Mouse (Mus musculus): ENCODE results near the gene Lao1. TPM values are rescaled to one million over a fixed set of nuclear protein-coding genes. Genes with fewer than 3 reads are reported as not detected.

Gene Lao1
- polyA plus RNA-seq, 1 experiment from 2014 or later = not detected

DNA sequence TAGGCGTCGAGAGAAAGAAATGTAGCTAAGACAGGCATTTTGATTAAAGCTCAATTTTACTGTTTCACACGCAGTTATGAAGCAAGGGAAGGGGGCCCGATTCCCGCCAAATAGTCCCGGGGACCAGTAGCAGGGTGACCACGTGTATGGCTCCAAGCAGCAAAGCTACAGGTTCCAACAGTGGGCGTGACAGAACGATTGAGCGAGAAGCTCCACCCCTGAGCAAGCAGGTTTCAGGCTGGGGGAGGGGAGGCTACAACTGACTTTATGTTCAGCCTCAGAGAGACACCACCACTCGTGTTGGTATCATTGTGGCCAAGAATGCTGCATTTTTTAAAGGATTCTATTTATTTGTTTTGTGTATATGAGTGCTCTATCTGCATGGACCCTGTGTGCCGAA lies 28.0 kb downstream of the Lao1 start:
- no peak overlapping the region for H3K9ac ChIP-seq (ENCODE audit: low read depth, low read length)
- no peaks in the 10 kb centered on the region for H3K27me3 ChIP-seq (ENCODE audit: control insufficient read depth, insufficient read depth, low read length)
- ATAC-seq (ENCODE audit: low FRiP score) (no peak), DNase-seq (ENCODE audit: low spot score) (no peak)
- no peaks in the 10 kb centered on the region for H3K9me3 ChIP-seq (ENCODE audit: control insufficient read depth, low read length)
- H3K36me3 ChIP-seq (ENCODE audit: control insufficient read depth, insufficient read depth, low read length) = no peaks in the 10 kb centered on the region
- H3K27ac ChIP-seq (ENCODE audit: low read depth, low read length) = no peak overlapping the region
- no peak overlapping the region for H3K4me2 ChIP-seq (replicated peaks; ENCODE audit: low read depth, low read length)
- no peak overlapping the region for H3K4me3 ChIP-seq (ENCODE audit: low read depth, low read length)
- 29% methylated on average over 12 of the region's 12 CpGs for WGBS
- no peaks in the 10 kb centered on the region for H3K4me1 ChIP-seq (replicated peaks; ENCODE audit: control insufficient read depth, insufficient read depth, low read length)

DNA sequence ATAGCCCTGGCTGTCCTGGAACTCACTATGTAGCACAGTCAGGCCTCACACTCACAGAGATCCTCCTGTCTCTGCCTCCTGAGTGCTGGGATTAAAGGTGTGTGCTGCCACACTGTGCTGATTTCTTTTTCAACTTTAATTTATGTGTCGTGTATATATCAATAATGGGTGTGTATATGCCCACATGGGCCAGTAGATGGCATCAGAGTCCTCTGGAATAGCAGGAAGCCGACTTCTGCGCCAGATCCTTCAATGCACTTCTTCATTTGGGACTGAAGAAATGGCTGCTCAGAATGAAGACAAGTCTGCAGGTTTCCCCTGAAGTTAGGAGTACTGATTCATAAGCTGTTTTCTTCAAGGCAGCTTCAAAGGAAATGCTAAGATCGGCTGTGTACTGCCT lies 30.4 kb downstream of the Lao1 start:
- H3K4me1 ChIP-seq (replicated peaks; ENCODE audit: control insufficient read depth, insufficient read depth, low read length) = no peaks in the 10 kb centered on the region
- DNase-seq (ENCODE audit: low spot score) (peak; percentile 33), ATAC-seq (ENCODE audit: low FRiP score) (no peak)
- no peaks in the 10 kb centered on the region for H3K9me3 ChIP-seq (ENCODE audit: control insufficient read depth, low read length)
- 39% methylated on average over 4 of the region's 4 CpGs for WGBS
- H3K4me2 ChIP-seq (replicated peaks; ENCODE audit: low read depth, low read length) = no peak overlapping the region
- no peak overlapping the region for H3K4me3 ChIP-seq (ENCODE audit: low read depth, low read length)
- no peak overlapping the region for H3K27ac ChIP-seq (ENCODE audit: low read depth, low read length)
- H3K27me3 ChIP-seq (ENCODE audit: control insufficient read depth, insufficient read depth, low read length) = no peaks in the 10 kb centered on the region
- H3K36me3 ChIP-seq (ENCODE audit: control insufficient read depth, insufficient read depth, low read length) = no peaks in the 10 kb centered on the region
- no peak overlapping the region for H3K9ac ChIP-seq (ENCODE audit: low read depth, low read length)

DNA sequence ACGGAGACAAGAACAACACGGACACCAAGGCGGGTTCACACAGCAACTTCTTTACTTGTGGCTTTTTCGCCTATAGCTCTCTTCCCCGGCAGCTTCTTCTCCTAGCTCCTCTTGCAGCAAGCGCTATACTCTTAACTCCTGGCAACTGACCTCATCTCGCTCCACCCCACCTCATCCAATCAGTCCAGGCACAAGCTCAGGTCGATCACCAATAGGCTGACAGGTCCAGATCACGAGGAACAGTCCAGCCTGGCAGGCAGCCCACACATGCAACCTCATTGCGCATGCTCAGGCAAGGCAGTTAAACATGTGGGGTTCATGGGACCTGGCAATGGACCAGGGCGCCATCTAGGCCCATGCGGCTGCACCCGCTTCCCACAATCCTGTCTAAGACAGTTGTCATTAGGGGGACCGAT lies 35.8 kb downstream of the Lao1 start:
- no peak overlapping the region for H3K27ac ChIP-seq (ENCODE audit: low read depth, low read length)
- 89% methylated on average over 14 of the region's 14 CpGs for WGBS
- no peaks in the 10 kb centered on the region for H3K4me1 ChIP-seq (replicated peaks; ENCODE audit: control insufficient read depth, insufficient read depth, low read length)
- no peaks in the 10 kb centered on the region for H3K27me3 ChIP-seq (ENCODE audit: control insufficient read depth, insufficient read depth, low read length)
- no peak for DNase-seq (ENCODE audit: low spot score)
- ATAC-seq (ENCODE audit: low FRiP score) = no peak
- no peak overlapping the region for H3K4me2 ChIP-seq (replicated peaks; ENCODE audit: low read depth, low read length)
- H3K9ac ChIP-seq (ENCODE audit: low read depth, low read length) = no peak overlapping the region
- no peaks in the 10 kb centered on the region for H3K9me3 ChIP-seq (ENCODE audit: control insufficient read depth, low read length)
- no peaks in the 10 kb centered on the region for H3K36me3 ChIP-seq (ENCODE audit: control insufficient read depth, insufficient read depth, low read length)
- H3K4me3 ChIP-seq (ENCODE audit: low read depth, low read length) = no peak overlapping the region

DNA sequence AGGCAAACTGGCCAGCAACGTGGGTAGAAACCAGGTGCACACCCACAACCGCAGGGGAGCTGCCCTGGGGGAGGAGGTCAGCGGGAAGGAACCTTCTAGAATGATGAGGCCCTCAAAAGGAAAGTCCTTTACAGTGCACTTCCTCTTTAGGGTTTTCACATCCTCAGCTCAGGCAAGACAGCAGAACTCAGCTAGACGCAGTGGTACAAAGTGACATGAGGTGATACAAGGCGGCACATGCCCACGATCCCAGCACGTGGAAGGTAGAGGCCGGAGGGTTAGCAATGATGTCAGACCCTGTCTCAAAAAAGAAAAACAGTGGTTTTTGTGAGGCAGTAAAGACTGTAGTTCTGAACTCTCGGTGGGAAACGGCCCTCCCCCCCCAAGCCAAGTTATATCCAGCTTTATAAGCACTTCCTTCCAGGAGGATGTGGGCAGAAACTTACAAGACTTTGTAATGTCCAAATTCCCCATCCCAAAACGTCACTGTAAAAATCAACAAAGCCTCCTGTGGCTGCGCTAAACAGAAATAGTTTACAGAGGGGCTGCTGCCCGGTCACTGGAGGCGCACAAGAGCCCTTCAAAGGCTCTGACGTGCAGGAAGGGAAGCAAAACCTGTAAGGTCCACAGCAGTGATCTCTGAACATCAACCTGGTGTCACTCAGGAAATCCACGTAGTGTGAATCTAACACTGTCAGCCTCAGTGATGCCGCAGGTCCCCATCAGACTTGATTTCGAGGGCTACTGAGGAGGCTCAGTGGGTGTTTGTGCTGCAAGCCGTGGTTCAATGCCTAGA lies 38.5 kb downstream of the Lao1 start:
- no peaks in the 10 kb centered on the region for H3K4me1 ChIP-seq (replicated peaks; ENCODE audit: control insufficient read depth, insufficient read depth, low read length)
- H3K27me3 ChIP-seq (ENCODE audit: control insufficient read depth, insufficient read depth, low read length) = no peaks in the 10 kb centered on the region
- no peaks in the 10 kb centered on the region for H3K9me3 ChIP-seq (ENCODE audit: control insufficient read depth, low read length)
- H3K4me2 ChIP-seq (replicated peaks; ENCODE audit: low read depth, low read length) = no peak overlapping the region
- ATAC-seq (ENCODE audit: low FRiP score) = no peak
- no peak for DNase-seq (ENCODE audit: low spot score)
- H3K27ac ChIP-seq (ENCODE audit: low read depth, low read length) = no peak overlapping the region
- no peak overlapping the region for H3K9ac ChIP-seq (ENCODE audit: low read depth, low read length)
- H3K36me3 ChIP-seq (ENCODE audit: control insufficient read depth, insufficient read depth, low read length) = no peaks in the 10 kb centered on the region
- H3K4me3 ChIP-seq (ENCODE audit: low read depth, low read length) = no peak overlapping the region
- WGBS = 72% methylated on average over 19 of the region's 19 CpGs

DNA sequence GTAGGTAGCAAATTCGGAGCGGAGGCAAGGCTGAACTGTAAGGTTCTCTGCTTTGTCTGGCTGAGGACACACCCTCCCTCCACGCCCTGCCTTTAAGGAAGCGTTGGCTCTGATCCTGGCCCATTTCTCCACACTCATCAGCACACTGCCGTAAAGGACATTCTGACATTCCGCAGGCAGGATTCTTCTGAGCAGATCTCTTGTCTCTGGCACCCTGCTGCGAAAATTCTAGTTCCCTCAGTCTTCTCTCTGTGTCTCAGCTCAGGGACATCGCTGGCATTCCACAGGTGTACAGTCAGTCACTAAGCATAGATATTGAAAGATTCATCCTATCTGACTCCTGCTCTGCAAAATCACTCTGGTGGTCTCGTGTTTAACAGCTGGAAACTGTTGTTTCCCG lies 40.3 kb downstream of the Lao1 start:
- Histone ChIP-seq H3K9me3 (ENCODE audit: control insufficient read depth, low read length) (no peaks in the 10 kb centered on the region), H3K4me2 (replicated peaks; ENCODE audit: low read depth, low read length) (no peak overlapping the region), H3K36me3 (ENCODE audit: control insufficient read depth, insufficient read depth, low read length) (no peaks in the 10 kb centered on the region), H3K27ac (ENCODE audit: low read depth, low read length) (no peak overlapping the region), H3K4me3 (ENCODE audit: low read depth, low read length) (no peak overlapping the region), H3K27me3 (ENCODE audit: control insufficient read depth, insufficient read depth, low read length) (no peaks in the 10 kb centered on the region), H3K9ac (ENCODE audit: low read depth, low read length) (no peak overlapping the region), H3K4me1 (replicated peaks; ENCODE audit: control insufficient read depth, insufficient read depth, low read length) (no peaks in the 10 kb centered on the region)
- whole genome bisulfite sequencing = 69% methylated on average over 10 of the region's 10 CpGs
- DNase-seq (ENCODE audit: low spot score) (no peak), ATAC-seq (ENCODE audit: low FRiP score) (no peak)

DNA sequence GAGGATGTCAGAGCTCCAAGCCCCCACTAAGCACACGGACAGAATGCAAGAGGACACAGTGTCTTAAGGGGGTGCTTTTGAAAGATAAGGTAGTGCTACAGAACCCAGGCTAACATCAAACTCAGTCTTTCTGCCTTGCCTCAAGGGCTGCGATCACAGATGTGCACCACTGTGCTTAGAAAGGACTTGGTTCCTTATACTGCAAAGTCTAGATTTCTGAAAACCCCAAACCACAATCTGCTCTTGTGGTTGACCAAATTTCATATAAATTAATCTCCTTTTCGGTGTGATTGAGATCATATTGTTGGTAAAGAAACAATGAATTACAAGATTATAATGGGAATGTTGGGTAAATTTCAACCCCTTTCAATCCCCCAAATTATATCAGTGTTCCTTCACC lies 41.1 kb downstream of the Lao1 start:
- H3K36me3 ChIP-seq (ENCODE audit: control insufficient read depth, insufficient read depth, low read length) = no peaks in the 10 kb centered on the region
- no peak overlapping the region for H3K9ac ChIP-seq (ENCODE audit: low read depth, low read length)
- H3K9me3 ChIP-seq (ENCODE audit: control insufficient read depth, low read length) = no peaks in the 10 kb centered on the region
- ATAC-seq (ENCODE audit: low FRiP score) (no peak), DNase-seq (ENCODE audit: low spot score) (no peak)
- WGBS = 82% methylated on average over 3 of the region's 3 CpGs
- no peak overlapping the region for H3K4me2 ChIP-seq (replicated peaks; ENCODE audit: low read depth, low read length)
- H3K4me3 ChIP-seq (ENCODE audit: low read depth, low read length) = no peak overlapping the region
- no peak overlapping the region for H3K27ac ChIP-seq (ENCODE audit: low read depth, low read length)
- H3K4me1 ChIP-seq (replicated peaks; ENCODE audit: control insufficient read depth, insufficient read depth, low read length) = no peaks in the 10 kb centered on the region
- no peaks in the 10 kb centered on the region for H3K27me3 ChIP-seq (ENCODE audit: control insufficient read depth, insufficient read depth, low read length)

DNA sequence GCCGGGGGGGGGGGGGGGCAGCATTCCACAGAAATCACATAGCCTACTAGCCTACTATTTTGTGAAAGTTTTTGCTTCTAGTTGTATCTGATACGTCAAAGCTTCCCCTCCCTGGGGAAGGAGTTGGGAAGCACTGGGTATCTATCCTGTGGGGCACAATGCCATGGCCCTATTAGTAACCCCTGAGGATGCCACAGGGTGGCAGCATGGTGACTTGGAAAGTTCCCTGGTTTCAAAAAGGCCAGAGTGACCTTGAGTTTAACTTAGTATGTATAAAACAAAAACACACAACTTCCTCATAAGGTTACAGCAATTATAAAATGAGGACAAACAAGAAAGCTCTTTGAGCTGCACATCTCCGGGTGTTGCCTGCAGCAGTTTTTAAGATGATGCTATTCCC lies 42.8 kb downstream of the Lao1 start:
- no peaks in the 10 kb centered on the region for H3K27me3 ChIP-seq (ENCODE audit: control insufficient read depth, insufficient read depth, low read length)
- H3K4me3 ChIP-seq (ENCODE audit: low read depth, low read length) = no peak overlapping the region
- H3K36me3 ChIP-seq (ENCODE audit: control insufficient read depth, insufficient read depth, low read length) = no peaks in the 10 kb centered on the region
- WGBS = 70% methylated on average over 3 of the region's 3 CpGs
- H3K27ac ChIP-seq (ENCODE audit: low read depth, low read length) = no peak overlapping the region
- ATAC-seq (ENCODE audit: low FRiP score) = no peak
- no peaks in the 10 kb centered on the region for H3K4me1 ChIP-seq (replicated peaks; ENCODE audit: control insufficient read depth, insufficient read depth, low read length)
- no peaks in the 10 kb centered on the region for H3K9me3 ChIP-seq (ENCODE audit: control insufficient read depth, low read length)
- no peak overlapping the region for H3K4me2 ChIP-seq (replicated peaks; ENCODE audit: low read depth, low read length)
- H3K9ac ChIP-seq (ENCODE audit: low read depth, low read length) = no peak overlapping the region
- DNase-seq (ENCODE audit: low spot score) = peak; percentile 34

DNA sequence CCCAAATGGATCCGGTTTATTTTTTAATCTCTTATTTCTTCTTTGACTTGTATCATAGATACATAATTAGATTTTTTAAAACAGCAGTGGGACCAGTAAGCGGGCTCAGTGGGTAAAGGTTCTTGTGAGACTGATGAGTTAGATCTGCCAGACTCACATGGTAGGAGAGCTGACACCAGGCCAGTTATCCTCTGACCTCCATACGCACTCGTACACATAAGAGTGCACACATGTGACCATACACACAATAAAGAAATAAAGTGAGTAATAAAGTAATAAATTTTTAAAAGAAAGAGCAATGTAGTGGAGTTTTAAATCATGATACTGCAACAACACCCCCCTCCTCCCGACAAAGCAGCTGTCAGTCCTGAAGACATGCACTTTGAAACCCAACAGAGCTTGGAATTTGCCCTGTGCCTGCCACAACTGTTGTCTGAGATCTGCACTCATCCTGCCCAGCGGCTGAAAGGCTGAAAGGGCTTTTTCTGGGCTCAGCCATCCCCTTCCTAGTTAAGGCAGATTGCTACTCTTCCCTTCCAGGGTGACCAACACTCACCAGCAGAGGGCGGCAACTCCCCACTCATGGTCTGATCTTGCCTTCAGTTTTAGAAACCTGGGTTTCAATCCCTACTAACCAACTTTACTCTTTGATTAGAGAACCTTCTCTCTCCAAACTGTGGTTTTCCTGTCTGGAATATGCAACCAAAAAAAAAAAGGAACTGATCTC lies 43.4 kb downstream of the Lao1 start:
- DNase-seq (ENCODE audit: low spot score) (peak; percentile 93), ATAC-seq (ENCODE audit: low FRiP score) (no peak)
- no peaks in the 10 kb centered on the region for H3K9me3 ChIP-seq (ENCODE audit: control insufficient read depth, low read length)
- H3K36me3 ChIP-seq (ENCODE audit: control insufficient read depth, insufficient read depth, low read length) = no peaks in the 10 kb centered on the region
- H3K27me3 ChIP-seq (ENCODE audit: control insufficient read depth, insufficient read depth, low read length) = no peaks in the 10 kb centered on the region
- H3K4me3 ChIP-seq (ENCODE audit: low read depth, low read length) = no peak overlapping the region
- no peak overlapping the region for H3K4me2 ChIP-seq (replicated peaks; ENCODE audit: low read depth, low read length)
- WGBS = 50% methylated on average over 7 of the region's 7 CpGs
- H3K4me1 ChIP-seq (replicated peaks; ENCODE audit: control insufficient read depth, insufficient read depth, low read length) = no peaks in the 10 kb centered on the region
- no peak overlapping the region for H3K9ac ChIP-seq (ENCODE audit: low read depth, low read length)
- no peak overlapping the region for H3K27ac ChIP-seq (ENCODE audit: low read depth, low read length)

DNA sequence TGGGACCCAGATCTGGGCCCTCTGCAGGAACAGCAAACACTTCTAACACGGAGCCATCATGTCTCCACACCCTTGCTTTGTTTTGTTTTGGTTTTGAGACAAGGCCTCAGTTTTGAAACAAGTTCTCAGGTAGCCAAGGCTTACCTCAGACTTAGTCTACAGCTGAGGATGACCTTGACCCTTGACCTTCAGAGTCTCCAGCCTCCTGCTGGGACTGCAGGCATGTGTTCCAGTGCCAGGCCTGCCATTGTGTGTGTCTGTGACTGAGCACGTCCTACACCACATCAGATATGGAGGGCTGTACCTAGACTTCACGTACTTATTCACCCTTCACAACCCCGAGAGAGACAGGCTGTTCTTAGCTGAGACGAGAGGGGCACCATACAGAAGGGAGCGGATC lies 46.2 kb downstream of the Lao1 start:
- ATAC-seq (ENCODE audit: low FRiP score) (no peak), DNase-seq (ENCODE audit: low spot score) (no peak)
- no peak overlapping the region for H3K4me3 ChIP-seq (ENCODE audit: low read depth, low read length)
- no peak overlapping the region for H3K27ac ChIP-seq (ENCODE audit: low read depth, low read length)
- no peaks in the 10 kb centered on the region for H3K27me3 ChIP-seq (ENCODE audit: control insufficient read depth, insufficient read depth, low read length)
- H3K36me3 ChIP-seq (ENCODE audit: control insufficient read depth, insufficient read depth, low read length) = no peaks in the 10 kb centered on the region
- H3K9me3 ChIP-seq (ENCODE audit: control insufficient read depth, low read length) = no peaks in the 10 kb centered on the region
- WGBS = 84% methylated on average over 6 of the region's 6 CpGs
- no peaks in the 10 kb centered on the region for H3K4me1 ChIP-seq (replicated peaks; ENCODE audit: control insufficient read depth, insufficient read depth, low read length)
- no peak overlapping the region for H3K9ac ChIP-seq (ENCODE audit: low read depth, low read length)
- no peak overlapping the region for H3K4me2 ChIP-seq (replicated peaks; ENCODE audit: low read depth, low read length)

All from hindbrain, embryonic 11.5 days (tissue).